Mouse (Mus musculus) embryonic facial prominence, embryonic 11.5 days (tissue): ENCODE data around the gene Nsdhl. TPM values are rescaled to one million over a fixed set of nuclear protein-coding genes. Genes with fewer than 3 reads are reported as not detected.
A peak's percentile ranks its signal among the peaks of the same experiment; 100 is the strongest.

Source experiments
- ATAC-seq: fragments of 200-750 bp; cut with Nextera tagmentation; replicated peaks from 2 replicates; pipeline ENCODE4 v1.8.0; 2017; ENCODE audit warnings: low read depth; ENCODE audit not compliant: insufficient number of reproducible peaks, low FRiP score, low TSS enrichment
- DNase-seq: peaks from one replicate; pipeline ENCODE4 v3.0.0-alpha.2; 2015; ENCODE audit warnings: low spot score
- H3K27ac ChIP-seq: fragments of 300-500 bp; sonication (generic); replicated peaks from 2 replicates; pipeline ENCODE4 v1.5.1; 2014; ENCODE audit warnings: mild to moderate bottlenecking, low read depth, low read length, control low read depth
- H3K27me3 ChIP-seq: fragments of 300-500 bp; sonication (generic); 2 replicates; pipeline ENCODE4 v1.6.1; 2014; ENCODE audit warnings: mild to moderate bottlenecking, low read length, moderate library complexity, mixed read lengths; ENCODE audit not compliant: control insufficient read depth, insufficient read depth
- H3K36me3 ChIP-seq: fragments of 300-500 bp; sonication (generic); replicated peaks from 2 replicates; pipeline ENCODE4 v1.6.1; 2014; ENCODE audit warnings: low read depth, mild to moderate bottlenecking, low read length, moderate library complexity, mixed read lengths; ENCODE audit not compliant: control insufficient read depth, insufficient read depth
- H3K4me1 ChIP-seq: fragments of 300-500 bp; sonication (generic); 2 replicates; pipeline ENCODE4 v1.6.1; 2014; ENCODE audit warnings: low read length, mixed read lengths; ENCODE audit not compliant: control insufficient read depth, insufficient read depth
- H3K4me2 ChIP-seq: fragments of 300-500 bp; sonication (generic); 2 replicates; pipeline ENCODE4 v1.6.1; 2014; ENCODE audit warnings: low read depth, mild to moderate bottlenecking, control low read depth, low read length, moderate library complexity
- H3K4me3 ChIP-seq: fragments of 300-500 bp; sonication (generic); 2 replicates; pipeline ENCODE4 v1.5.1; 2014; ENCODE audit warnings: low read depth, low read length, control low read depth
- H3K9ac ChIP-seq: fragments of 300-500 bp; sonication (generic); replicated peaks from 2 replicates; pipeline ENCODE4 v1.6.1; 2014; ENCODE audit warnings: mild to moderate bottlenecking, control low read depth, low read length
- H3K9me3 ChIP-seq: fragments of 300-500 bp; sonication (generic); replicated peaks from 2 replicates; pipeline ENCODE4 v1.6.1; 2016; ENCODE audit warnings: mild to moderate bottlenecking, low read length, inconsistent platforms, mixed read lengths; ENCODE audit not compliant: control insufficient read depth
- WGBS: fragments of 180-500 bp; shearing (Covaris S2); extraction: QIAGEN DNeasy Blood & Tissue Kit; methylation state at CpG from one replicate; pipeline ENCODE4 v1.1.7; 2014; 5-methylcytosine and 5-hydroxymethylcytosine counted together
- microRNA counts: library from miRNA; unstranded; fragments of <30 nt; microRNA quantifications from one replicate; lab custom pipeline; 2016
- microRNA-seq: library from miRNA; unstranded; fragments of <30 nt; microRNA quantifications from one replicate; pipeline ENCODE4, GENCODE M21; 2016; ENCODE audit warnings: borderline number of aligned reads
- polyA plus RNA-seq: library from polyadenylated mRNA; unstranded; fragments of >200 nt; fragmentation: Nextera tagmentation; extraction: Ambion mirVana; gene quantifications from 2 replicates; pipeline ENCODE4 v1.2.1, GENCODE M21; 2014

The Nsdhl gene
- polyA plus RNA-seq, 1 experiment from 2014 or later: 37.0 TPM

DNA sequence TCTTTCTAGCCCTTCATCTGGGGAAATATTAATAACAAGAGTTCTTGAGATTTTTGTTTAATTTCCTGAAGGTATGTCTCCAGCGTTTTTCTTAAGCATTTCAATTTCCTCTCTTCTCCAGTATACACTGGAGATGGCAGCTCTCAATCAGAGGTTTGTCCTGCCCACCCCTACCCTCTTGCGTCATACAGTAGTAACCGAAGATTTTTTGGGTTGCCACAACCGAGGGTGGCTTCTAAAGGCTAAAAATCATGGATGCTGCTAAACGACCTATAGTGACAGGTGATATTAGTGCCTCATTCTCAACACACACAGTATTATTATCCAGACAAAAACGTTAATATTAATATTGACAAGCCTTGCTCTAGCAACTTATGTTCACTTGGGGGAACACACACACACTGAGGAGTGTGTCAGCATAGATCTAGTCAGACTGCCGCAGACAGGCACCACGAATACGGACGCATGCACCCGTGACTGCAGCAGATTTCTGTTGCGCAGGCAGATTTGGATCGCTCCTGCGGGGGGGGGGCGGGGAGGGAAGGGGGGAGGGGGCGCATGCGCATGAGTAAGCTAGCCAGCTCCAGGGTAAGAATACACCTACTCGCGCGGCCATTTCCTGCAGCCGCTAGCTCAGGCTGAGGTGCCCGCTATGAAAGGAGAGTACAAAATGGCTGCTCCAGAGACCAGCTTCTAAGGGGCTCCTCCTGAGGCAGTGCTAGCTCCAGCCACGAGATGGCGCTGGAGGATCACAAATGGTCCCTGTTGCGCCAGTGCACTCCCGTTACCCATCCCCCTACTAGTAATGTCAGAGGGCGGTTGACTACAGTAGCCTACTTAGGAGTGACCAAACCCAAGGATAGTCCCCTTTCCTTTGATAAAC lies 89.5 kb downstream of the Nsdhl start:
- Histone ChIP-seq H3K27me3 (no peaks in the 10 kb centered on the region), H3K9ac (peak overlapping the region; percentile 37; the same call in 1 of the 2 replicates), H3K9me3 (no peaks in the 10 kb centered on the region), H3K4me3 (peak overlapping the region; percentile 26), H3K4me1 (no peaks in the 10 kb centered on the region), H3K36me3 (no peaks in the 10 kb centered on the region), H3K27ac (no peak overlapping the region), H3K4me2 (peak overlapping the region; percentile 29)
- 10% methylated on average over 17 of the region's 27 CpGs for WGBS
- peak; percentile 92 for DNase-seq
- peak; percentile 100 for ATAC-seq

MicroRNAs encoded within 50 kb of the gene (microRNA counts, 519-probe panel; counts per million panel counts)
- microRNA mmu-miR-2137 (lab: Ali Mortazavi, UCI): 2,604 counts per million, percentile 27 among the panel's probes with 10 or more counts

Small RNAs within 50 kb of the gene (microRNA-seq; reads per million reads assigned to microRNA genes)
- 47.5 reads per million, percentile 32 among the genes with 10 or more reads in this experiment for gene Mir2137

Other genes with a start within 250 kb of the Nsdhl start
- 0.25 and 0.29 TPM in 2 replicates for gene Gabrq, start 93.4 kb upstream of the Nsdhl start, polyA plus RNA-seq
- 114 and 127 TPM in 2 replicates for gene Cetn2, start 146 bp upstream of the Nsdhl start, polyA plus RNA-seq
- gene Zfp185, start 68.8 kb downstream of the Nsdhl start, polyA plus RNA-seq: 6.5 and 7.0 TPM in 2 replicates
- 0.13 TPM in 1 of 2 replicates, not detected in the other for gene Pnma5, start 118.5 kb downstream of the Nsdhl start, polyA plus RNA-seq
- gene Pnma3, start 146.2 kb downstream of the Nsdhl start, polyA plus RNA-seq: 0.11 and 0.22 TPM in 2 replicates
- 0.83 and 1.0 TPM in 2 replicates for gene Xlr4a, start 163.9 kb downstream of the Nsdhl start, polyA plus RNA-seq
- gene Xlr3a, start 178.5 kb downstream of the Nsdhl start, polyA plus RNA-seq: 3.5 and 5.0 TPM in 2 replicates
- gene Gm14685, start 198.5 kb downstream of the Nsdhl start, polyA plus RNA-seq: not detected in 2 replicates
- not detected in 2 replicates for gene Xlr5b, start 230.2 kb downstream of the Nsdhl start, polyA plus RNA-seq
- gene DXBay18, start 230.9 kb downstream of the Nsdhl start, polyA plus RNA-seq: not detected in 2 replicates